ENCODE assay signal across 18 mouse cellular contexts in genomic region chr2:141911831-141912447, GRCm38 (mm10).
DNase-seq lines count a peak whose midpoint lies in the region; ATAC-seq lines count a peak whose summit lies in the region.
"Had no signal": no experiment of that assay in that cellular context is flagged by ENCODE, and none has a peak within 500 bp of the region (broad histone marks: within the 10 kb centered on the region; RNA-seq: fewer than 3 reads in every experiment).

No protein-coding gene starts in this region.

- H3K9ac ChIP-seq in forebrain, embryonic 14.5 days (ENCODE audit: low read length), result no peak overlapping the region
- no peak overlapping the region for H3K9ac ChIP-seq in forebrain, embryonic 16.5 days (replicated peaks; ENCODE audit: low read depth, low read length)
- no peak overlapping the region for H3K9ac ChIP-seq in neural tube, embryonic 12.5 days
- no peak overlapping the region for H3K9ac ChIP-seq in neural tube, embryonic 14.5 days (replicated peaks; ENCODE audit: low read depth, low read length)
- H3K9ac ChIP-seq: embryonic facial prominence, embryonic 13.5 days; forebrain, embryonic 13.5 days; heart, embryonic 13.5 days; intestine, embryonic 15.5 days had no signal

- peak; percentile 8; the same call in 1 of the 2 replicates for ATAC-seq in forebrain, embryonic 14.5 days
- no peak for ATAC-seq in forebrain, embryonic 16.5 days
- peak; percentile 54 for ATAC-seq in neural tube, embryonic 12.5 days (ENCODE audit: low FRiP score, low read depth)
- peak; percentile 65 for ATAC-seq in neural tube, embryonic 14.5 days (ENCODE audit: low read depth)
- ATAC-seq in frontal cortex, adult (ENCODE audit: low TSS enrichment), result no peak
- ATAC-seq: forebrain, embryonic 13.5 days; intestine, embryonic 15.5 days had no signal

- no peak overlapping the region for H3K27ac ChIP-seq in forebrain, embryonic 14.5 days (ENCODE audit: low read depth, low read length)
- no peak overlapping the region for H3K27ac ChIP-seq in forebrain, embryonic 16.5 days (ENCODE audit: low read length)
- H3K27ac ChIP-seq in neural tube, embryonic 12.5 days, result no peak overlapping the region
- 0 out of 2 replicates have a peak overlapping the region, but pooled peaks have one; percentile 2 for H3K27ac ChIP-seq in neural tube, embryonic 14.5 days (ENCODE audit: low read depth, low read length)
- H3K27ac ChIP-seq: embryonic facial prominence, embryonic 13.5 days; forebrain, embryonic 13.5 days; heart, embryonic 13.5 days; intestine, embryonic 15.5 days had no signal

- no peaks in the 10 kb centered on the region for H3K27me3 ChIP-seq in forebrain, embryonic 14.5 days (replicated peaks; ENCODE audit: control insufficient read depth, insufficient read depth, low read length)
- H3K27me3 ChIP-seq in forebrain, embryonic 16.5 days (replicated peaks; ENCODE audit: control insufficient read depth, insufficient read depth, low read length), result no peaks in the 10 kb centered on the region
- H3K27me3 ChIP-seq in neural tube, embryonic 12.5 days (replicated peaks), result no peaks in the 10 kb centered on the region
- H3K27me3 ChIP-seq in neural tube, embryonic 14.5 days (ENCODE audit: control insufficient read depth, insufficient read depth, low read length), result no peaks in the 10 kb centered on the region
- H3K27me3 ChIP-seq: embryonic facial prominence, embryonic 13.5 days; forebrain, embryonic 13.5 days; heart, embryonic 13.5 days; intestine, embryonic 15.5 days had no signal

- no peak overlapping the region for H3K4me3 ChIP-seq in forebrain, embryonic 14.5 days (ENCODE audit: low read depth, low read length)
- no peak overlapping the region for H3K4me3 ChIP-seq in forebrain, embryonic 16.5 days (replicated peaks; ENCODE audit: low read length)
- no peak overlapping the region for H3K4me3 ChIP-seq in neural tube, embryonic 12.5 days
- H3K4me3 ChIP-seq in neural tube, embryonic 14.5 days (ENCODE audit: low read depth, low read length), result no peak overlapping the region
- H3K4me3 ChIP-seq: embryonic facial prominence, embryonic 13.5 days; forebrain, embryonic 13.5 days; heart, embryonic 13.5 days; intestine, embryonic 15.5 days had no signal

- WGBS in forebrain, embryonic 14.5 days, result 15% methylated on average over 6 of the region's 6 CpGs
- WGBS in forebrain, embryonic 16.5 days, result 20% methylated on average over 6 of the region's 6 CpGs
- WGBS in neural tube, embryonic 12.5 days, result 59% methylated on average over 6 of the region's 6 CpGs
- WGBS in neural tube, embryonic 14.5 days, result 37% methylated on average over 6 of the region's 6 CpGs

- no peaks in the 10 kb centered on the region for H3K9me3 ChIP-seq in forebrain, embryonic 14.5 days (replicated peaks; ENCODE audit: control insufficient read depth, low read length)
- no peaks in the 10 kb centered on the region for H3K9me3 ChIP-seq in forebrain, embryonic 16.5 days (ENCODE audit: control insufficient read depth, low read length)
- H3K9me3 ChIP-seq in neural tube, embryonic 12.5 days, result no peaks in the 10 kb centered on the region
- no peaks in the 10 kb centered on the region for H3K9me3 ChIP-seq in neural tube, embryonic 14.5 days (ENCODE audit: control insufficient read depth, low read length)
- H3K9me3 ChIP-seq: embryonic facial prominence, embryonic 13.5 days; forebrain, embryonic 13.5 days; heart, embryonic 13.5 days; intestine, embryonic 15.5 days had no signal

- DNase-seq in forebrain, embryonic 14.5 days (ENCODE audit: low spot score), result peak; percentile 11
- DNase-seq in neural tube, embryonic 10.5 days (ENCODE audit: extremely low spot score, low spot score), result no peak
- DNase-seq in kidney, postnatal 14 days, result no peak
- DNase-seq in thymus, adult 18-20 months, result no peak
- DNase-seq: adrenal gland, postnatal 10 days; cerebellum, adult 18-20 months; cerebellum, adult 9-11 months; cerebellum, postnatal 36 days; gastrocnemius, postnatal 14 days; heart, postnatal 36 days had no signal

- no peaks in the 10 kb centered on the region for H3K36me3 ChIP-seq in forebrain, embryonic 14.5 days (ENCODE audit: control insufficient read depth, insufficient read depth, low read length)
- no peaks in the 10 kb centered on the region for H3K36me3 ChIP-seq in forebrain, embryonic 16.5 days (ENCODE audit: control insufficient read depth, insufficient read depth)
- no peaks in the 10 kb centered on the region for H3K36me3 ChIP-seq in neural tube, embryonic 12.5 days
- H3K36me3 ChIP-seq in neural tube, embryonic 14.5 days (ENCODE audit: control insufficient read depth, insufficient read depth, low read length), result no peaks in the 10 kb centered on the region
- H3K36me3 ChIP-seq: embryonic facial prominence, embryonic 13.5 days; heart, embryonic 13.5 days; intestine, embryonic 15.5 days had no signal

- peaks cover 9% of the 10 kb centered on the region; the same call in 1 of the 2 replicates for H3K4me1 ChIP-seq in forebrain, embryonic 14.5 days (ENCODE audit: control insufficient read depth, insufficient read depth, low read length)
- H3K4me1 ChIP-seq in forebrain, embryonic 16.5 days (replicated peaks; ENCODE audit: control insufficient read depth, insufficient read depth, low read length), result peaks cover 9% of the 10 kb centered on the region; the same call in 1 of the 2 replicates
- no peaks in the 10 kb centered on the region for H3K4me1 ChIP-seq in neural tube, embryonic 12.5 days
- H3K4me1 ChIP-seq in neural tube, embryonic 14.5 days (ENCODE audit: control insufficient read depth, insufficient read depth, low read length), result no peaks in the 10 kb centered on the region; the same call in 1 of the 2 replicates
- H3K4me1 ChIP-seq: heart, embryonic 13.5 days; intestine, embryonic 15.5 days had no signal

- H3K4me2 ChIP-seq in forebrain, embryonic 14.5 days (ENCODE audit: low read length), result no peak overlapping the region
- no peak overlapping the region for H3K4me2 ChIP-seq in forebrain, embryonic 16.5 days (ENCODE audit: low read length)
- no peak overlapping the region for H3K4me2 ChIP-seq in neural tube, embryonic 12.5 days (replicated peaks)
- H3K4me2 ChIP-seq in neural tube, embryonic 14.5 days (ENCODE audit: low read depth, low read length), result no peak overlapping the region
- H3K4me2 ChIP-seq: embryonic facial prominence, embryonic 13.5 days; forebrain, embryonic 13.5 days; heart, embryonic 13.5 days; intestine, embryonic 15.5 days had no signal

Comparison
In these comparisons a context has a peak if more than half of its experiments do, and no peak if none do; other contexts are left out.
1. ATAC-seq: peak in forebrain, embryonic 14.5 days (single experiment), neural tube, embryonic 12.5 days (single experiment) and neural tube, embryonic 14.5 days (single experiment); none in forebrain, embryonic 16.5 days (single experiment) and frontal cortex, adult (single experiment).